Mouse (Mus musculus) neutrophil, adult 5-6 weeks (primary cell): ENCODE measurements around the gene Wdfy1. TPM values are rescaled to one million over a fixed set of nuclear protein-coding genes. Genes with fewer than 3 reads are reported as not detected.
A peak's percentile ranks its signal among the peaks of the same experiment; 100 is the strongest.

Experiments used
- ATAC-seq: fragments of 151-379, 151-347 bp; 2 replicates; pipeline ENCODE4 v1.8.0; 2017; ENCODE audit warnings: mild to moderate bottlenecking, moderate TSS enrichment; ENCODE audit not compliant: insufficient number of reproducible peaks, poor library complexity, low FRiP score, severe bottlenecking; ENCODE audit errors: extremely low read depth
- total RNA-seq: library from RNA; stranded (forward); fragments of 200-1000 nt; gene quantifications from 2 replicates; pipeline ENCODE4 v1.2.3, GENCODE M21; 2017

The Wdfy1 gene
- total RNA-seq, 1 experiment from 2014 or later = 57.8 TPM

DNA sequence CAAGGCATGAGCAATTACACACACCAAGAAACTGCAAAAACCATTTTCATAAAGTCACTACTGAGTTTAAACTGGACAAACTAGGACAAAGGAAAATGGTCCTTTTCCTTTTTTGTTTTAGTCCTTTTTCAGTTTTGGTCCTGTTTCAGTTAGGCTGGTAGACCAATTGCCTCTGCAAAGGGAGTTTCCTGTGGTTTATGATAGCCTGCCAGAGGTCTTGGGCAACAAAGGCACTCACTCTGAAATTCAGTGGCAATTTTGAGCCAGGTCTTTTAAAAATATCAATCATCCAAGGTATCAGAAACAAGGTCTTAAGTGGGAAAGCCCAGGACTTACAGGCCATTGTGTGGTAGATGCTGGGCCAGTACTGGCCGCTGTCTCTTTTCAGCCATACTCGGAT lies 36.2 kb downstream of the Wdfy1 start:
- no peak for ATAC-seq

GRCm38 (mm10) chr1:79736408-79736807 lies 39.5 kb downstream of the Wdfy1 start:
- ATAC-seq = no peak

GRCm38 (mm10) chr1:79734794-79735193 lies 41.1 kb downstream of the Wdfy1 start:
- ATAC-seq = peak; percentile 60; the same call in 1 of the 2 replicates

GRCm38 (mm10) chr1:79714152-79714923 lies 61.6 kb downstream of the Wdfy1 start:
- no peak for ATAC-seq

DNA sequence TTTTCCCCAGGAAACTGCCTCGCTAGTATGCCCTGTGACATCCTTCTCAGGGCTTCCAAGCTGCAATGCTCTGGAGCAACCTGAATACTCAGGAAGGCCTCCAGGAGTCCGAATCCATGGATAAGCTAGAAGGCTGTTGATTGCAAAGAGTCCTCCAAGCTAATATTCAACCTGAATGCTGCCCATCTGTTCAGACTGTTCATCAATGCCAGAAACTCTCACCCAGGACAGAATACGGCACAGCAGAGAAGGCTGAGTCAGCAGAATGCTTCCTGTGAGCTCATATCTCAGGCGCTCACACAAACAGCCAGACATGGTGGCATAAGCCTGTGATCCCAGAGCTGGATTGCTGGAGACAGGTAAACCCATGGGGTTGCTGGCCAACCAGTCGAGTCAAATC lies 62.9 kb downstream of the Wdfy1 start:
- no peak for ATAC-seq

DNA sequence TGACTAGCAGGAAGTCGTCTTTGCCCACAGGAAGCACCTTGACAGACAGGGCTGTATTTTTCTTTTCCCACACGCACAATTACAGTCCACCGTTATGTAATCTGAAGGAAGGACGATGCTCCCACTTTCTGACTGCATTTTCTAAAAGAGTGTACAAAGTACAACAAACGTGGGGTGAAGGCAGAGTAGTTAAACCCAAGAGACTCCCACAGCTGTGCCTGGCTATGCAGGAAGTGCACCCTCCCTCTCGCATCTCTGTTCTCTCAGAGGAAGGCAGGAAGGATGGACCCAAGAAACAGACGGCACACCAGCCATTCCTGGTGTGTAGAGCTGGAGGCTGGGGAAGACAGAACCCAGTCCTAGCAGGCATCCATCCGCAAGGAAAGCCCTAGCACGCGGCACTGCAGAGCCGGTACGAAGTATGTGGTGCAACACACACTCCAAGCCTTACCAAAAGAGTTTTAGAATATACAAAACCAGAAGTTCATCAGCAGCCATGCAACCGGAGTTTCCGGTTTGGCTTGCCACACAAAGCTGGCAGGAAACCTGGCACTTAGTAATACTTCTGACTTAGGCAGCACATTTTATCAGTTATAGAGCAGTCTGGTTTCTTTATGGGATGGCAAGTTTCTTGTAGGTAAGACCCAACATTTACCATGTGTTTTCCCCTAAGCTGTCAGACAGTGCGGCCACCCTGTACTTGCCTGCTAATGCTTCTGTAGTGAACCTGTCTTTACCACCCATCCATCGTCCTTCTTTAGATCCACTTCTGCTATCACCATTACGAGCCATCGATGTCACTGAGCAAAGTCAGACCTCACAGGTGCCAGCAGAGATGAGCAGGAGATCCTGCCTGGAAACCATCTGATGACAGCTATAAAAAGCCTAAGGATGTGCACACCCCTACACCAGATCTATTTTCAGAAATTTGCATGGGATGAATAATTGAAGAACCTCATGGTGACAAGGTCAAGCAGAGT lies 64.5 kb downstream of the Wdfy1 start:
- peak; percentile 39; the same call in 1 of the 2 replicates for ATAC-seq

DNA sequence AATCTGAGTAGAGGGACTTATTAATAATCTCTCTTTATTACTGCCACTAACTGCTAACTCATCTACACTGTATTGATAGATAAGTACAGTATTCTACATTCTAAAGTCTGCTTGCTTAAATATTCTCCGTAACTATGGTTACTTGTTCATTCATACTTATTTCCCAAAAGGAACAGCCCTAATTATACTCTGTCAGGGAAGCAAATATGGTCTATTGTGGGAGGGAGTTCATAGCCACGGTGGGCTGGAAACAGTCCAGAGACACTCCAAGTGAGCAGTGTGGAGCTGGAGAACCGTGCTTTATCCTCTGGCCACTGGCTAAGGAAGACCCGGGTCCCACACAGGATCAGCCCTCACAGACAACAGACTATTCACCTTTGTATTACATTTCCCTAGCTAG lies 65.3 kb downstream of the Wdfy1 start:
- ATAC-seq = no peak

GRCm38 (mm10) chr1:79710216-79710615 lies 65.7 kb downstream of the Wdfy1 start:
- ATAC-seq = no peak

GRCm38 (mm10) chr1:79707383-79707782 lies 68.6 kb downstream of the Wdfy1 start:
- no peak for ATAC-seq

DNA sequence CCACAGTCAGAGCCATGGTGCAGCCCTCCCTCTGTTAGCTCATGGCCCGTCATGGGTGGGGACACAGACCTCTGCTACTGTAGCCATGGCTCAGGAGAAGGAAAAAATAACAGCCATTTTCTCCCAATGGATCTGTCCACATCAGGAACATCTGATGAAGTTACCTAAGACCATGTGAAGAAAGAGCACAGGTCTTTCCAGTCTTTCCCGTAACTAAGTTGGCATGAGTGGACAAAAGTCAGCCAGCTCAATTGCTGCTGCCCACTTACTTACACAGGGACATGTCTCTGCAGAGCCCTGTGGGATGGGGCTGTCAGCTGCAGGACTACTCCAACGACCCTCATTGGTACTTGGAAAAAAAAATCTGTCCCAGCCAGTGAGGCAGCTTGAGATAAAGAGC lies 69.2 kb downstream of the Wdfy1 start:
- ATAC-seq = no peak

GRCm38 (mm10) chr1:79704672-79705071 lies 71.3 kb downstream of the Wdfy1 start:
- no peak for ATAC-seq

- peak; percentile 46; the same call in 1 of the 2 replicates for ATAC-seq
Observed at GRCm38 (mm10) chr1:79703520-79703919, 72.4 kb downstream of the Wdfy1 start.

DNA sequence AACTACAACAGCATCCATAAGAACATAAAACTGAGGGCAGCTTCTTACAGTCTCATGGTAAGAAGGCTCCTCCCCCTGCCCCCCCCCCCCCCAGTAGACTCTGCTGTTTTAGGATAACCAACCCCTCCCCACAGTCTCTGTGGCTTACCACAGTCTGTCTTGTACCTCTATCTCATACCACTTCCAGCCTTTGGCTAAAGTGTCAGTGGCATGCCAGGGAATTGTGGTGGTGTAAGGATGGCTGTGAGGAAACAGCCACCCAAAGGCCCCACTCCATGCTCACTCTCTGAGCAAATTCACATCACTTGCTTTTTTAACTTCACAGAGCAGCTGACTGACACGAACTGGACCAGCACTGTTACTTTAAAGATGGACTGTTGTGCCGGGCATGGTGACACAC lies 77.4 kb downstream of the Wdfy1 start:
- ATAC-seq = no peak

GRCm38 (mm10) chr1:79697382-79697781 lies 78.6 kb downstream of the Wdfy1 start:
- 0 out of 2 replicates have a peak, but pooled peaks have one; percentile 11 for ATAC-seq

GRCm38 (mm10) chr1:79696933-79697332 lies 79.0 kb downstream of the Wdfy1 start:
- no peak for ATAC-seq

DNA sequence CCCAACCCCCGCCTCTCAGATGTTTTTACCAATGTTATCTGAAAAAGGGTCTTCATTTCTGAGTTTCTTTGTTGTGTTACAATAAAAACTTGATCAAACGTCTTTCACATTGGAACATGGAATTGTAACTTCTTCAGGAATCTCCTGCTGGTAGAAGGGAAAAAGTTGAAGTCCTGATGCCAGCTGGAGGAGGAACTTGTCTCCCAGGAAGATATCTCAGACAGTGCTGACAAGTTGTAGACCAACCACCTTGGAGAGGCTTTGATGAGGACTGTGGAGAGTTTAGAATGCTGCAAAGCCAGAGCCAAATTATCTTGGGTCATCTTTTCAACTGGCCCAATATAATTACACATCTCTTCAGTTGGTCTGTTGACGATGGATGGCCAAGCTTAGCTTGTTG lies 83.5 kb downstream of the Wdfy1 start:
- no peak for ATAC-seq

- ATAC-seq = no peak
Observed at GRCm38 (mm10) chr1:79687254-79687653, 88.7 kb downstream of the Wdfy1 start.

DNA sequence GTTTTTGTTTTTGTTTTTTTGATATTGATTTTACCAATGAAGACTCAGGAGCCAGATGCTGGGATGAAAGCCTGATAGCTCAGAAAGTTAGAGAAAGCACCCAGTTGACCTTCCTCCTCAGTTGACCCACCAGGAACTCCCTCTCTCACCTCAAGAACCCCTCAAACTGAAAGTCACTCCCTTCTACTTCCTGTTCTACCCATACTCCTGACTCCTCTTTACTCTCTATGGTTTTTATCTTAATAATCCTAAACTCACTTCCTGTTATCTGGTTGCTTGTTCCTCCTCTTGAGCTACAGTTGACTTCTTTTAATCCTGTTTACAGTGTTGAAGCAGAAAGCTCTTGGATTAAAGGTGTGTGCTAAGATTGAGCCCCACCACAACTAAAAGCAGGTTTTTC lies 91.9 kb downstream of the Wdfy1 start:
- ATAC-seq = no peak

DNA sequence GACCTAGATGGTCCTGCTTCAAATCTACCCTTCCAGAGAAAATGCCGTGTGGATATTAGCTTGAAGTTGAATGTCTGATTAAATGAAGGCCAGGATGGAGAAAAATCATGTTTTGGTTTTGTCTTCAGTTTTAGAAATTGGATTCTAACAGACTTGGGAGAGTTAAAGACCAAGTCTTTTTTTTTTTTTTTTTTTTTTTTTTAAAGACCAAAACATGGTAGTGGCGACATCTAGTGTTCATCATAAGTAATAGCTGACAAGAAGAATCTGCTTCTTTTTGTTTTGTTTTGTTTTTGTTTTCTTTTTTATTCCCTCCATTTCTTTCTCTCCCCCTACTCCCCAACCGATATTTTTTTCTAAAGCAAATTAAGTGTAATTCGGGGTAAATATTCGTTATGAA lies 93.0 kb downstream of the Wdfy1 start:
- 0 out of 2 replicates have a peak, but pooled peaks have one; percentile 19 for ATAC-seq

GRCm38 (mm10) chr1:79680777-79681176 lies 95.2 kb downstream of the Wdfy1 start:
- ATAC-seq = no peak
